Mouse (Mus musculus) testis, adult 2 months (tissue): ENCODE data around the gene Anks3.

Source experiments
- CTCF ChIP-seq: fragments of 200-500 bp; IDR thresholded peaks from 2 replicates; pipeline ENCODE4 v1.5.1; 2012; ENCODE audit warnings: low read depth, mild to moderate bottlenecking, inconsistent platforms, low read length, moderate library complexity; ENCODE audit not compliant: control insufficient read depth, insufficient read depth, insufficient replicate concordance
- POLR2A ChIP-seq: fragments of 200-500 bp; IDR thresholded peaks from 2 replicates; pipeline ENCODE4 v1.6.1; 2012; ENCODE audit warnings: low read depth, mild to moderate bottlenecking, inconsistent platforms, low read length, moderate library complexity; ENCODE audit not compliant: control insufficient read depth

DNA sequence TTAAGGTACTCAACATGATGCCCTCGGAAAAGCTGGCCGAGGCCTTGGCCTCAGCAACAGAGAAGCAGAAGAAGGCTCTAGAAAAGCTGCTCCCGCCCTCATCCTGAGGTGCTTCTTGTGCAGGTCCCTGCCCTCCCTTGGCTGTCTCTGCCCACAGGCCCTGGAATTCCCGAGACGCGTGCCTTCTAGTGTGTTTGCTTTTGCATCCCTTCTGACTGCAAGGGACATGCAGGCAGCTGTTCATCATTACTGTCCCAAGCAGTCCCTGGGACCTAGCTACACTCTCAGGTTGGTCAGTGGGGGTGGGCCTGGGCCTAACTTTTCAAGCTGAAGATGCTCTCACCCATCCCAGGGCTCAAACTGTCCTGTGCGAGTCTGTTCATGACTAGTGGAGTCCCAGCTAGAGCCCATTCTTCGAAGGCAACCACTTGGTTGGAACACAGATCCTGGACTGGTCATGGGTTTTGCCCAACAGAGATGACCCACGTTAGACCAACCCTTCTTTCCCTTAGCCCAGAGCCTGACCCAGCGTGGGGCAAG is 23.6 kb downstream of the Anks3 start:
- TF ChIP-seq POLR2A = no peak
- TF ChIP-seq CTCF = no peak
